Mouse (Mus musculus): ENCODE data around the gene Tnfaip2. TPM values are rescaled to one million over a fixed set of nuclear protein-coding genes. Genes with fewer than 3 reads are reported as not detected.

The Tnfaip2 gene
- polyA plus RNA-seq, 1 experiment from 2014 or later, result 0.79 TPM

GRCm38 (mm10) chr12:111412581-111413284, 29.5 kb upstream of the Tnfaip2 start:
- no peaks in the 10 kb centered on the region for H3K36me3 ChIP-seq (ENCODE audit: control insufficient read depth, insufficient read depth, low read length)
- WGBS, result 21% methylated on average over 12 of the region's 12 CpGs
- ATAC-seq, result no peak
- no peaks in the 10 kb centered on the region for H3K9me3 ChIP-seq (replicated peaks; ENCODE audit: control insufficient read depth, low read length, poor library complexity, severe bottlenecking)
- H3K4me3 ChIP-seq (ENCODE audit: low read depth, low read length), result peak overlapping the region; percentile 29
- no peak overlapping the region for H3K27ac ChIP-seq (ENCODE audit: low read length)
- H3K4me1 ChIP-seq (ENCODE audit: control insufficient read depth, insufficient read depth, low read length), result peaks cover 27% of the 10 kb centered on the region
- H3K9ac ChIP-seq (ENCODE audit: low read depth, low read length), result peak overlapping the region; percentile 54; the same call in 1 of the 2 replicates
- H3K4me2 ChIP-seq (ENCODE audit: low read length), result peak overlapping the region; percentile 62
- peaks cover 1% of the 10 kb centered on the region; the same call in 1 of the 2 replicates for H3K27me3 ChIP-seq (ENCODE audit: control insufficient read depth, insufficient read depth, low read depth, low read length)

- peak; percentile 67 for ATAC-seq
- WGBS, result 2% methylated on average over 21 of the region's 21 CpGs
- Histone ChIP-seq H3K9ac (ENCODE audit: low read depth, low read length) (peak overlapping the region; percentile 54; the same call in 1 of the 2 replicates), H3K4me1 (ENCODE audit: control insufficient read depth, insufficient read depth, low read length) (peaks cover 27% of the 10 kb centered on the region), H3K4me2 (ENCODE audit: low read length) (peak overlapping the region; percentile 62), H3K27me3 (ENCODE audit: control insufficient read depth, insufficient read depth, low read depth, low read length) (no peaks in the 10 kb centered on the region; the same call in 1 of the 2 replicates), H3K27ac (ENCODE audit: low read length) (no peak overlapping the region), H3K4me3 (ENCODE audit: low read depth, low read length) (peak overlapping the region; percentile 29), H3K9me3 (replicated peaks; ENCODE audit: control insufficient read depth, low read length, poor library complexity, severe bottlenecking) (no peaks in the 10 kb centered on the region), H3K36me3 (ENCODE audit: control insufficient read depth, insufficient read depth, low read length) (no peaks in the 10 kb centered on the region)
These were observed 29.0 kb upstream of the Tnfaip2 start for GRCm38 (mm10) chr12:111413300-111413699.

- 0 out of 2 replicates have a peak within 1 kb of the TSS, but pooled peaks have one; percentile 20 for H3K9ac ChIP-seq (ENCODE audit: low read depth, low read length)
- H3K4me2 ChIP-seq (ENCODE audit: low read length), result peak within 1 kb of the TSS; percentile 46
- H3K4me1 ChIP-seq (ENCODE audit: control insufficient read depth, insufficient read depth, low read length), result peaks cover 15% of the 10 kb centered on the region
- WGBS, result 3% methylated on average over 17 of the region's 17 CpGs
- peaks cover 16% of the 10 kb centered on the region for H3K27me3 ChIP-seq (ENCODE audit: control insufficient read depth, insufficient read depth, low read depth, low read length)
- no peak within 1 kb of the TSS for H3K27ac ChIP-seq (ENCODE audit: low read length)
- no peaks in the 10 kb centered on the region for H3K9me3 ChIP-seq (replicated peaks; ENCODE audit: control insufficient read depth, low read length, poor library complexity, severe bottlenecking)
- ATAC-seq, result no peak
- H3K4me3 ChIP-seq (ENCODE audit: low read depth, low read length), result no peak within 1 kb of the TSS; the same call in 1 of the 2 replicates
- no peaks in the 10 kb centered on the region for H3K36me3 ChIP-seq (ENCODE audit: control insufficient read depth, insufficient read depth, low read length)
These were observed 25.1 kb upstream of the Tnfaip2 start, which contains the start of gene Exoc3l4 for GRCm38 (mm10) chr12:111416921-111417779. Gene Exoc3l4, plus strand, starts transcription at chr12:111417017.

- H3K27ac ChIP-seq (ENCODE audit: low read length), result no peak overlapping the region
- H3K36me3 ChIP-seq (ENCODE audit: control insufficient read depth, insufficient read depth, low read length), result no peaks in the 10 kb centered on the region
- peaks cover 43% of the 10 kb centered on the region for H3K27me3 ChIP-seq (ENCODE audit: control insufficient read depth, insufficient read depth, low read depth, low read length)
- H3K9ac ChIP-seq (ENCODE audit: low read depth, low read length), result no peak overlapping the region
- H3K4me1 ChIP-seq (ENCODE audit: control insufficient read depth, insufficient read depth, low read length), result peaks cover 11% of the 10 kb centered on the region
- ATAC-seq, result no peak
- 86% methylated on average over 5 of the region's 5 CpGs for WGBS
- no peak overlapping the region for H3K4me3 ChIP-seq (ENCODE audit: low read depth, low read length)
- no peak overlapping the region for H3K4me2 ChIP-seq (ENCODE audit: low read length)
- H3K9me3 ChIP-seq (replicated peaks; ENCODE audit: control insufficient read depth, low read length, poor library complexity, severe bottlenecking), result no peaks in the 10 kb centered on the region
These were observed 22.4 kb upstream of the Tnfaip2 start for GRCm38 (mm10) chr12:111419918-111420317.

- H3K27ac ChIP-seq (ENCODE audit: low read length), result no peak overlapping the region
- 47% methylated on average over 7 of the region's 7 CpGs for WGBS
- no peaks in the 10 kb centered on the region for H3K9me3 ChIP-seq (replicated peaks; ENCODE audit: control insufficient read depth, low read length, poor library complexity, severe bottlenecking)
- H3K9ac ChIP-seq (ENCODE audit: low read depth, low read length), result 0 out of 2 replicates have a peak overlapping the region, but pooled peaks have one; percentile 6
- H3K36me3 ChIP-seq (ENCODE audit: control insufficient read depth, insufficient read depth, low read length), result no peaks in the 10 kb centered on the region
- no peak for ATAC-seq
- peaks cover 13% of the 10 kb centered on the region for H3K4me1 ChIP-seq (ENCODE audit: control insufficient read depth, insufficient read depth, low read length)
- H3K4me2 ChIP-seq (ENCODE audit: low read length), result no peak overlapping the region
- H3K4me3 ChIP-seq (ENCODE audit: low read depth, low read length), result no peak overlapping the region
- H3K27me3 ChIP-seq (ENCODE audit: control insufficient read depth, insufficient read depth, low read depth, low read length), result peaks cover 54% of the 10 kb centered on the region
These were observed 21.1 kb upstream of the Tnfaip2 start for GRCm38 (mm10) chr12:111420946-111421709.

GRCm38 (mm10) chr12:111422852-111423251, 19.4 kb upstream of the Tnfaip2 start:
- H3K9me3 ChIP-seq (replicated peaks; ENCODE audit: control insufficient read depth, low read length, poor library complexity, severe bottlenecking), result no peaks in the 10 kb centered on the region
- peaks cover 65% of the 10 kb centered on the region for H3K27me3 ChIP-seq (ENCODE audit: control insufficient read depth, insufficient read depth, low read depth, low read length)
- no peak overlapping the region for H3K4me2 ChIP-seq (ENCODE audit: low read length)
- peaks cover 2% of the 10 kb centered on the region; the same call in 1 of the 2 replicates for H3K4me1 ChIP-seq (ENCODE audit: control insufficient read depth, insufficient read depth, low read length)
- H3K4me3 ChIP-seq (ENCODE audit: low read depth, low read length), result no peak overlapping the region
- H3K36me3 ChIP-seq (ENCODE audit: control insufficient read depth, insufficient read depth, low read length), result no peaks in the 10 kb centered on the region
- ATAC-seq, result no peak
- H3K9ac ChIP-seq (ENCODE audit: low read depth, low read length), result no peak overlapping the region
- H3K27ac ChIP-seq (ENCODE audit: low read length), result no peak overlapping the region
- 46% methylated on average over 5 of the region's 5 CpGs for WGBS

- Histone ChIP-seq H3K36me3 (ENCODE audit: control insufficient read depth, insufficient read depth, low read length) (no peaks in the 10 kb centered on the region), H3K4me1 (ENCODE audit: control insufficient read depth, insufficient read depth, low read length) (peaks cover 4% of the 10 kb centered on the region), H3K9ac (ENCODE audit: low read depth, low read length) (peak overlapping the region; percentile 48; the same call in 1 of the 2 replicates), H3K4me3 (ENCODE audit: low read depth, low read length) (peak overlapping the region; percentile 35), H3K27ac (ENCODE audit: low read length) (no peak overlapping the region), H3K27me3 (ENCODE audit: control insufficient read depth, insufficient read depth, low read depth, low read length) (peaks cover 73% of the 10 kb centered on the region), H3K4me2 (ENCODE audit: low read length) (peak overlapping the region; percentile 67), H3K9me3 (replicated peaks; ENCODE audit: control insufficient read depth, low read length, poor library complexity, severe bottlenecking) (no peaks in the 10 kb centered on the region)
- WGBS, result 2% methylated on average over 43 of the region's 43 CpGs
- no peak for ATAC-seq
These were observed 18.6 kb upstream of the Tnfaip2 start for GRCm38 (mm10) chr12:111423570-111424129.

GRCm38 (mm10) chr12:111424547-111424946, 17.7 kb upstream of the Tnfaip2 start:
- Histone ChIP-seq H3K27me3 (ENCODE audit: control insufficient read depth, insufficient read depth, low read depth, low read length) (peaks cover 74% of the 10 kb centered on the region), H3K9ac (ENCODE audit: low read depth, low read length) (no peak overlapping the region), H3K4me1 (ENCODE audit: control insufficient read depth, insufficient read depth, low read length) (peaks cover 8% of the 10 kb centered on the region), H3K4me3 (ENCODE audit: low read depth, low read length) (no peak overlapping the region), H3K4me2 (ENCODE audit: low read length) (no peak overlapping the region), H3K36me3 (ENCODE audit: control insufficient read depth, insufficient read depth, low read length) (no peaks in the 10 kb centered on the region), H3K9me3 (replicated peaks; ENCODE audit: control insufficient read depth, low read length, poor library complexity, severe bottlenecking) (no peaks in the 10 kb centered on the region), H3K27ac (ENCODE audit: low read length) (no peak overlapping the region)
- WGBS, result 14% methylated on average over 9 of the region's 9 CpGs
- ATAC-seq, result no peak
